Comparison of ENCODE assay signal across 20 mouse cellular contexts in genomic region chr8:126177855-126178254, GRCm38 (mm10).
A peak's percentile ranks its signal among the peaks of the same experiment; 100 is the strongest.
DNase-seq lines count a peak whose midpoint lies in the region; ATAC-seq lines count a peak whose summit lies in the region.
"Had no signal": no experiment of that assay in that cellular context is flagged by ENCODE, and none has a peak within 500 bp of the region (broad histone marks: within the 10 kb centered on the region; RNA-seq: fewer than 3 reads in every experiment).

No protein-coding gene starts in this region.

- H3K4me2 ChIP-seq in liver, embryonic 12.5 days, result no peak overlapping the region
- H3K4me2 ChIP-seq in lung, embryonic 16.5 days (ENCODE audit: low read depth, low read length), result no peak overlapping the region
- H3K4me2 ChIP-seq: embryonic facial prominence, embryonic 15.5 days; forebrain, embryonic 15.5 days; heart, embryonic 12.5 days; hindbrain, embryonic 14.5 days had no signal

- no peaks in the 10 kb centered on the region for H3K9me3 ChIP-seq in liver, embryonic 12.5 days (replicated peaks)
- no peaks in the 10 kb centered on the region for H3K9me3 ChIP-seq in lung, embryonic 16.5 days (ENCODE audit: control insufficient read depth, low read length)
- no peaks in the 10 kb centered on the region for H3K9me3 ChIP-seq in forebrain, embryonic 10.5 days
- H3K9me3 ChIP-seq: embryonic facial prominence, embryonic 15.5 days; forebrain, embryonic 15.5 days; heart, embryonic 12.5 days had no signal

- H3K4me1 ChIP-seq in liver, embryonic 12.5 days, result no peaks in the 10 kb centered on the region
- no peaks in the 10 kb centered on the region for H3K4me1 ChIP-seq in lung, embryonic 16.5 days (replicated peaks; ENCODE audit: control insufficient read depth, insufficient read depth, low read length)
- H3K4me1 ChIP-seq in forebrain, embryonic 10.5 days, result no peaks in the 10 kb centered on the region
- H3K4me1 ChIP-seq: embryonic facial prominence, embryonic 15.5 days; forebrain, embryonic 15.5 days; hindbrain, embryonic 10.5 days had no signal

- H3K36me3 ChIP-seq in liver, embryonic 12.5 days, result no peaks in the 10 kb centered on the region
- H3K36me3 ChIP-seq in lung, embryonic 16.5 days (ENCODE audit: control insufficient read depth, insufficient read depth, low read length), result no peaks in the 10 kb centered on the region
- H3K36me3 ChIP-seq in forebrain, embryonic 10.5 days (replicated peaks), result no peaks in the 10 kb centered on the region
- H3K36me3 ChIP-seq: embryonic facial prominence, embryonic 15.5 days; forebrain, embryonic 15.5 days; heart, embryonic 12.5 days; hindbrain, embryonic 10.5 days had no signal

- no peaks in the 10 kb centered on the region for H3K27me3 ChIP-seq in liver, embryonic 12.5 days (replicated peaks)
- no peaks in the 10 kb centered on the region for H3K27me3 ChIP-seq in lung, embryonic 16.5 days (ENCODE audit: control insufficient read depth, insufficient read depth, low read depth, low read length)
- H3K27me3 ChIP-seq in forebrain, embryonic 10.5 days (ENCODE audit: poor library complexity, severe bottlenecking), result no peaks in the 10 kb centered on the region
- H3K27me3 ChIP-seq: embryonic facial prominence, embryonic 15.5 days; forebrain, embryonic 15.5 days had no signal

- ATAC-seq in liver, embryonic 12.5 days, result no peak
- peak; percentile 54; the same call in 1 of the 2 replicates for ATAC-seq in lung, embryonic 16.5 days (ENCODE audit: low read depth)
- ATAC-seq: activated CD4-positive, CD25-positive, alpha-beta regulatory T cell, adult 4 months; forebrain, embryonic 15.5 days; Patski had no signal

- H3K27ac ChIP-seq in liver, embryonic 12.5 days, result no peak overlapping the region
- H3K27ac ChIP-seq in lung, embryonic 16.5 days (ENCODE audit: low read length), result no peak overlapping the region
- H3K27ac ChIP-seq in forebrain, embryonic 10.5 days, result no peak overlapping the region
- H3K27ac ChIP-seq: embryonic facial prominence, embryonic 15.5 days; forebrain, embryonic 15.5 days; heart, adult 2 months; hindbrain, embryonic 10.5 days; hindbrain, embryonic 14.5 days had no signal

- DNase-seq in liver, result peak; percentile 8
- no peak for DNase-seq in lung, postnatal 25 days (ENCODE audit: low spot score)
- peak; percentile 1 for DNase-seq in lung, postnatal 36 days
- DNase-seq in adrenal gland, postnatal 25 days, result no peak
- DNase-seq in forebrain, embryonic 10.5 days (ENCODE audit: extremely low spot score, low spot score), result no peak
- DNase-seq: adrenal gland, postnatal 14 days; cerebellum, adult 18-20 months; cerebellum, adult 9-11 months; gastrocnemius, postnatal 10 days; heart, adult 2 months had no signal

- H3K9ac ChIP-seq in liver, embryonic 12.5 days, result no peak overlapping the region
- H3K9ac ChIP-seq in lung, embryonic 16.5 days (ENCODE audit: low read length), result no peak overlapping the region
- H3K9ac ChIP-seq: embryonic facial prominence, embryonic 15.5 days; forebrain, embryonic 15.5 days; heart, embryonic 12.5 days; hindbrain, embryonic 14.5 days had no signal

- 64% methylated on average over 10 of the region's 10 CpGs for WGBS in liver, embryonic 12.5 days (ENCODE audit: insufficient replicate concordance)
- WGBS in lung, embryonic 16.5 days, result 36% methylated on average over 10 of the region's 10 CpGs
- 91% methylated on average over 10 of the region's 10 CpGs for WGBS in forebrain, embryonic 10.5 days

- no peak overlapping the region for H3K4me3 ChIP-seq in liver, embryonic 12.5 days
- H3K4me3 ChIP-seq in lung, embryonic 16.5 days (ENCODE audit: low read length), result no peak overlapping the region
- no peak overlapping the region for H3K4me3 ChIP-seq in forebrain, embryonic 10.5 days
- H3K4me3 ChIP-seq: embryonic facial prominence, embryonic 15.5 days; erythroblast, embryonic 14.5 days; forebrain, embryonic 15.5 days; heart, adult 2 months; heart, embryonic 12.5 days; hindbrain, embryonic 10.5 days had no signal

Comparison
In these comparisons a context has a peak if more than half of its experiments do, and no peak if none do; other contexts are left out.
1. DNase-seq: peak in liver (single experiment) and lung, postnatal 36 days (single experiment); none in lung, postnatal 25 days (single experiment), adrenal gland, postnatal 25 days (single experiment) and forebrain, embryonic 10.5 days (single experiment).